Mouse (Mus musculus): Measurements from ENCODE around the gene Tsc22d3.
"Not testable (repeated sequence)": the region's sequence is repeated elsewhere in the genome, so short reads cannot be mapped to it uniquely, and the experiment has no call there.

The Tsc22d3 gene

GRCm38 (mm10) chrX:140501401-140502301 lies 98.8 kb downstream of the Tsc22d3 start:
- DNase-seq (ENCODE audit: low spot score in 2 of 2), result no peak

GRCm38 (mm10) chrX:140500306-140500705 lies 100.2 kb downstream of the Tsc22d3 start:
- no peak for DNase-seq (ENCODE audit: low spot score in 2 of 2)

DNA sequence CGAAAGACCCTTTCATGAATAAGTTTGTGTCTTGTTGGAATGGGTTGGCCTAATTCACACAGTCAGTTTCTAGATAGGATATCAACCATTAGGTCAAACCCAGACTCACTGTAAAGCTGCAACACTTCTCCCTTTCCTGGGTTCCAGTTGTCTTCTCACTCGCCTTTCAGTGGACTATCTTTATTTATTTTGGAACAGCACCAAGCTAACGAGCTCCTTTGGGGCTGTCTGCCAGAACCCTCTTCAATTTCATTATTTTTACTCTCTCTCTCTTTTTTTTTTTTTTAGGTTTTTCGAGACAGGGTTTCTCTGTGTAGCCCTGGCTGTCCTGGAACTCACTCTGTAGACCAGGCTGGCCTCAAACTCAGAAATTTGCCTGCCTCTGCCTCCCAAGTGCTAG lies 102.0 kb downstream of the Tsc22d3 start:
- DNase-seq (ENCODE audit: low spot score in 2 of 2), result not testable (repeated sequence)

GRCm38 (mm10) chrX:140494170-140494569 lies 106.3 kb downstream of the Tsc22d3 start:
- no peak for DNase-seq (ENCODE audit: low spot score in 2 of 2)

DNA sequence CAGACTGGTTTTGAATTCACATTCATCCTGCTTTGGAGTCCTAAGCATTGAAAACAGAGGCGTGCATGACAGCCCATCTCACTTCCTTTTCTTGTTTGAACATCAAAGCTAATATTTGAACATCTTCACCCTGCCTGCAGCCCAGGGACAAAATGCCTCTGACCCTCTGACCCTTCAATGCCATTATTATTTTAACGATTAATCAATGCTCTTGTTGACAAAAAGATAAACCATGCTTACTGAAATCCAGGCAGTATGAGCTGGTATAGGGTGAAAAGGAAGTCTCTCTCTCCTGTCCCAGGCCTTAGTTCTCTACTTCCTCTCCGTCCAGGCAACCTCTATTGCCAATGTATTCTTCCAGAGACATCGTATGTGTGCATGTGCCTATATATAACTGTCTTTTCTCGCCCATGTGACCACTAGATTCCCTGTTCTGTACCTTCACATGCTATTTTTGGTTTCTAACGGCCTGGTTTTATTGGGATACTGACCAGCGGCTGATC lies 106.9 kb downstream of the Tsc22d3 start:
- no peak for DNase-seq (ENCODE audit: low spot score in 2 of 2)

DNA sequence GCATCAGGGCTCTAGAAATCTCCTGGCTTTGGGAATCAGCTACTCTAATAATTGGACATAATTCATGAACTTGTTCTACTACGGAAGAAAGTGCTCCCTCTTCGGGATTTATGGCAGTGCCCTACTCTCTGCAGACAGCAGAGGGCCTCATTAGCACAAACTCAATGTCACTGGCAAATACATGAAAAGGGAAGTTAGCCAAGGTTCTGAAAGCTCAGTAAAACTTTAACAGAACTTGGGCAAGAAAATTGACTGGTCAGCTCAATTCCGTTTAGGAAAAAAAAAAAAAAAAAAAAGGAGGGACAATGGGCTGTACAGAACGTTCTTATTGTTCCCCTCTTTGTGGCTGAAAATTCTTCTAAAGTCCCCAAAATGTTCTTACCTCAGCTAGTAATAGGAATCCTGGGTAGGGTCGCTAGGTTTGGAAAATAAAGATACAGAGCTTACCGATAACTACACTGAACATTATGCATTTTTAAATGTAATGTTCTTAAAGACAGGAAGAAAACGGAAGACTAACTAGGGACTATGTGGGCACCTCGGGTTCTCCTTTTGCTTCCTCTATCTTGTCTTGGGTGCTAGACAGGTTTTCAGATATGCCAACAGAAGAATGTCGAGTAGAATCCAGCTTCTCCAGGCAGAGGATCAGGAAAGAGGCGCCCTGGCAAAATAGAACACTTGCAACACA lies 108.4 kb downstream of the Tsc22d3 start:
- peak in 1 of 2 experiments; percentile 42 for DNase-seq (ENCODE audit: low spot score in 2 of 2)

- no peak for DNase-seq (ENCODE audit: low spot score in 2 of 2)
Measured at GRCm38 (mm10) chrX:140490203-140490602, 110.3 kb downstream of the Tsc22d3 start.
